Mouse (Mus musculus) kidney, adult 2 months (tissue): ENCODE data around the gene Rnf123. TPM values are rescaled to one million over a fixed set of nuclear protein-coding genes. Genes with fewer than 3 reads are reported as not detected.

Experiments
- DNase-seq: peaks from one replicate; pipeline ENCODE4 v3.0.0; 2021
- H3K27ac ChIP-seq: fragments of 200-500 bp; 2 replicates; pipeline ENCODE4 v1.5.1; 2012; ENCODE audit warnings: low read depth, low read length, control low read depth, inconsistent platforms; ENCODE audit not compliant: insufficient read depth
- H3K27me3 ChIP-seq: fragments of 200-500 bp; replicated peaks from 2 replicates; pipeline ENCODE4 v1.6.1; 2012; ENCODE audit warnings: mild to moderate bottlenecking, moderate library complexity, low read length, inconsistent platforms; ENCODE audit not compliant: control insufficient read depth, insufficient read depth
- H3K36me3 ChIP-seq: fragments of 200-500 bp; 2 replicates; pipeline ENCODE4 v1.6.1; 2012; ENCODE audit warnings: mild to moderate bottlenecking, moderate library complexity, low read length, inconsistent platforms; ENCODE audit not compliant: control insufficient read depth, insufficient read depth
- H3K4me1 ChIP-seq: fragments of 200-500 bp; 2 replicates; pipeline ENCODE4 v1.6.1; 2011; ENCODE audit warnings: low read length; ENCODE audit not compliant: control insufficient read depth, insufficient read depth
- H3K4me3 ChIP-seq: fragments of 200-500 bp; 2 replicates; pipeline ENCODE4 v1.5.1; 2011; ENCODE audit warnings: mild to moderate bottlenecking, low read depth, low read length, control low read depth; ENCODE audit not compliant: insufficient read depth
- CTCF ChIP-seq: fragments of 200-500 bp; conservative IDR thresholded peaks from 2 replicates; pipeline ENCODE4 v1.5.1; 2011; ENCODE audit warnings: low read depth, mild to moderate bottlenecking, control low read depth, low read length, moderate library complexity, mixed read lengths; ENCODE audit not compliant: insufficient read depth, insufficient read length
- POLR2A ChIP-seq: fragments of 200-500 bp; IDR thresholded peaks from one replicate; pipeline ENCODE4 v1.6.1; 2011; ENCODE audit warnings: low read depth, low read length, control low read depth
- WGBS: fragments of 180-500 bp; shearing (Covaris S2); methylation state at CpG from one replicate; pipeline ENCODE4 v1.1.7; 2018; 5-methylcytosine and 5-hydroxymethylcytosine counted together
- polyA plus RNA-seq: library from polyadenylated mRNA; depleted of rRNA; stranded (reverse); fragments of >200 nt; gene quantifications from 2 replicates; pipeline ENCODE4 v1.2.3, GENCODE M21; 2012

The Rnf123 gene
- polyA plus RNA-seq, 1 experiment: 92.1 TPM

DNA sequence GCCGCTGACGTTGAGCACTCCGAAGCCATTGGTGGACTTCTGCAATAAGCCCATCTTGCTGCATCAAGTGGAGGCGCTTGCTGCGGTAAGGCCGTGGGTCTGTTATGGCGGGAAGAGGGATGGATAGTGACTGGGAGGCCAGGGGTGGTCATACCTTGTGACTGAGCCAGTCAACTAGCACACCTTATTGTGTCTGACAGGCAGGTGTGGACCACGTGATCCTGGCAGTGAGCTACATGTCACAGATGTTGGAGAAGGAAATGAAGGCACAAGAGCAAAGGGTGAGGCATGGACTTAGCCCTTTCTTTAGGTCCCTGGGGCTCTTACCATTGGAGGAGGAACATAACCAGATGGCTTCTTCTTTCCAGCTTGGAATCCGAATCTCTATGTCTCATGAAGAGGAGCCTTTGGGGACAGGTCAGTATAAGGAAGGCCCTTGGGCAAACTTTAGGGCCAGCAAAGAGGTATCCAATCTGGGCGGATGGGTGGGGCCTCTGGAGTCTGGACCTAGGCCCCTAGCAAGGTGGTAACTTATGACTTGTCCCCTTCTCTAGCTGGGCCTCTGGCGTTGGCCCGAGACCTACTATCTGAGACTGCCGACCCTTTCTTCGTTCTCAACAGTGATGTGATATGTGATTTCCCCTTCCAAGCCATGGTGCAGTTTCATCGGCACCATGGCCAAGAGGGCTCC, 33.4 kb downstream of the Rnf123 start:
- no peaks in the 10 kb centered on the region for H3K36me3 ChIP-seq
- peaks cover 8% of the 10 kb centered on the region; the same call in 1 of the 2 replicates for H3K4me1 ChIP-seq
- H3K27ac ChIP-seq: peak overlapping the region; percentile 69
- 38% methylated on average over 15 of the region's 15 CpGs for WGBS
- TF ChIP-seq CTCF: no peak
- TF ChIP-seq POLR2A: no peak
- no peak for DNase-seq
- H3K4me3 ChIP-seq: peak overlapping the region; percentile 89
- no peaks in the 10 kb centered on the region for H3K27me3 ChIP-seq

DNA sequence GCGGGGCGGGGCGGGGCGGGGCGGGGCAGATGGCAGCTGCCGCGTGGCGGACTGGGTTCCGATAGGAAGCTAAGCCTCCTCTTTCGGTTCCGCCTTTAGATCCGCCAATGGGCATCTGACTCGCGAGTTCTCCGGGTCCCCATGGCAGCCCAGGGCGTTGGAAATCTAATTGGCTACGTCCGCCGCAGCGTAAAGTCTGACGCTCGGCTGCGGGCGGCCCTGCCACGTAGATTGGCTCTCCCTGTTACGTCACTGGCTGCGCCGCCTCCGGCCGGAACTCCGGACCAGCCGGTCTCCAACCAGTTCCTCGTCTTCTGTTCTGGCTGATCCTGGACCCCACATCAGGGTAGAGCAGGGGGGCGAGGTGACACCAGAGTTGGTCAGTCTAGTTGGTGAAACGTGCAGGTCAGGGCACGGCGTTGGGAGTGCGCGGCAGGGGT, 34.1 kb downstream of the Rnf123 start, which contains the start of gene Gmppb:
Gmppb (plus strand) TSS at position 227 of the 440 bp plus-strand sequence.
- no peaks in the 10 kb centered on the region for H3K36me3 ChIP-seq
- H3K27ac ChIP-seq: peak within 1 kb of the TSS; percentile 69
- H3K27me3 ChIP-seq: no peaks in the 10 kb centered on the region
- peak within 1 kb of the TSS; percentile 89 for H3K4me3 ChIP-seq
- TF ChIP-seq CTCF: no peak
- TF ChIP-seq POLR2A: no peak
- peaks cover 8% of the 10 kb centered on the region; the same call in 1 of the 2 replicates for H3K4me1 ChIP-seq
- under 1% methylated on average over 33 of the region's 39 CpGs for WGBS
- DNase-seq: peak; percentile 99

DNA sequence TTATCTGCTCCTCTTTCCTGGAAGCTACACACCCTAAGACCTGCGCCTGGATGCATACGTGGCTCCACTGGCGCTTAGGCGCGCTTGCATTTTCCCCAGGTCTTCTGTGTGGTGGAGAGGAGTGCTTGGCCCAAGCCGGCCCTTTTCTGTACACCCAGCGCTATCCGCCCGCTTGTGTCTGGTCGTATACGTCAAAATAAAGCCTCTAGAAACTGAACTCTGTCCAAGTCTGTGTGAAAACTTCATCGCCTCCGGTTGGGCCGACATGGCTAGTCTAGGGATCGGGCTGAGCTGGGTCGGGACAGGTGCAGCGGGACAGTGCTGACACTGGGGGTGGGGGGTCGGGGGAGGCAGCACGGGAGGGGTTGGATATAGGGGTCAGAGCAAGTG, 34.6 kb downstream of the Rnf123 start:
- Histone ChIP-seq H3K27me3 (no peaks in the 10 kb centered on the region), H3K36me3 (no peaks in the 10 kb centered on the region), H3K4me3 (peak overlapping the region; percentile 59), H3K4me1 (peaks cover 8% of the 10 kb centered on the region; the same call in 1 of the 2 replicates), H3K27ac (0 out of 2 replicates have a peak overlapping the region, but pooled peaks have one; percentile 24)
- 2% methylated on average over 19 of the region's 19 CpGs for WGBS
- TF ChIP-seq POLR2A (no peak), CTCF (no peak)
- DNase-seq: no peak

DNA sequence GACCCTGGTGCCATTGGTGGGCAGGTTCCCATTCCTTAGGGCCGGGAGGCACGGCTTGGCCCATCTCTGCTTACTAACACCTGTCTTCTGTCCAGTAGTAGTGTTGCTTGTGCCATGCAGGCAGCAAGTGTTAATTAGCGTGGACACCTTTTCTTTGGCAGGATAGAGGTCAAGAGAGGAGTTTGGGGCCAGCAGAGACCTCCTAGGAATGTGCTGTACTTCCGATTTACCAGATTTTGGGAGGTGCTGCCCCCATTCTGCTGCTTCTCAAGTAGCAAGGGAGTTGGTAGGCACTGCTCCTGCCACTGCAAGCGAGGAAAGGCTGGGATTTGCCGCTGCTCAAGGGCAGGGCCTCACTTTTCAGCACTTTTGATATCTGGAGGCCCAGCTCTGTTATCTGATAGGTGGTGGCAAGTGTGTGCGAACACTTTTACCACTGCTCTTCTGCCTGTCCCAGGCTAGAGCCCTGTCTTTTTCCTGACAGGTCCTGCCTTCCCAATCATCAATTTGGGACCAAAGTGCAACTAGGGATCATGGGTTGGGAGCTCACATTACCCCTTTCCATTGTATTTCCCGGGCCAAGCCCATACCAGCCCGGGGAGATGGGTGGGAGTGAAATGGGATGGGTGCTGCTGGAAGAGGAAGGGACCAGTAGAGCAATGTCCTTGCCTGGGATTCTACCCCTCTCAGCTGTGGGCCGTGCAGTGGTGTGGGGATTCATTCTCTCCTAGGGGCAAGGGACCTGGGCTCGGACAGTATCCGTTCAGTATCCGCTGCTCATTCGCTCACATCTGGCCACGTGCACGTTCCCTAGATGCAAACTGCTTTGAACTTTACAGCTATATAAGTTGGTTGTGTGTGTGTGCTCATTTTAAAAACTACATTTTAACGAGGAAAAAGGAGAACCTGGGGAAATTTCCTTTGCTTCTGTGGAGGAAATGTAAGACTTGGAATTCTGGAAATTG, 35.3 kb downstream of the Rnf123 start:
- Histone ChIP-seq H3K27ac (0 out of 2 replicates have a peak overlapping the region, but pooled peaks have one; percentile 24), H3K4me1 (peaks cover 4% of the 10 kb centered on the region; the same call in 1 of the 2 replicates), H3K4me3 (no peak overlapping the region; the same call in 1 of the 2 replicates), H3K36me3 (no peaks in the 10 kb centered on the region), H3K27me3 (no peaks in the 10 kb centered on the region)
- no peak for TF ChIP-seq POLR2A
- 47% methylated on average over 17 of the region's 17 CpGs for WGBS
- no peak for DNase-seq

GRCm38 (mm10) chr9:108046582-108046981, 36.6 kb downstream of the Rnf123 start:
- Histone ChIP-seq H3K4me1 (peaks cover 4% of the 10 kb centered on the region; the same call in 1 of the 2 replicates), H3K27me3 (no peaks in the 10 kb centered on the region), H3K4me3 (no peak overlapping the region), H3K27ac (no peak overlapping the region), H3K36me3 (no peaks in the 10 kb centered on the region)
- TF ChIP-seq CTCF (no peak), POLR2A (no peak)
- DNase-seq: no peak
- 88% methylated on average over 4 of the region's 4 CpGs for WGBS

- H3K4me1 ChIP-seq: peaks cover 4% of the 10 kb centered on the region; the same call in 1 of the 2 replicates
- no peak overlapping the region for H3K27ac ChIP-seq
- no peak for DNase-seq
- TF ChIP-seq CTCF (peak; percentile 27; the same call in 1 of the 2 replicates), POLR2A (no peak)
- no peak overlapping the region for H3K4me3 ChIP-seq
- H3K27me3 ChIP-seq: no peaks in the 10 kb centered on the region
- no peaks in the 10 kb centered on the region; the same call in 1 of the 2 replicates for H3K36me3 ChIP-seq
- WGBS: 96% methylated on average over 8 of the region's 8 CpGs
These were observed 38.2 kb downstream of the Rnf123 start for GRCm38 (mm10) chr9:108044751-108045492.
